Mouse (Mus musculus) ES-E14 (cell line): ENCODE measurements around the gene Cdk17. TPM values are rescaled to one million over a fixed set of nuclear protein-coding genes. Genes with fewer than 3 reads are reported as not detected.

Source experiments
- DNase-seq: peaks from one replicate; pipeline ENCODE4 v3.0.0-alpha.2; 2013; ENCODE audit warnings: low read depth, low spot score
- H3K27ac ChIP-seq: 2 replicates; pipeline ENCODE4 v1.5.1; 2012; ENCODE audit warnings: low read depth, mild to moderate bottlenecking, low read length, moderate library complexity, mixed read lengths; ENCODE audit not compliant: poor library complexity, insufficient read depth, severe bottlenecking
- H3K36me3 ChIP-seq: 2 replicates; pipeline ENCODE4 v1.6.1; 2012; ENCODE audit warnings: mild to moderate bottlenecking, low read length, moderate library complexity, mixed read lengths; ENCODE audit not compliant: control insufficient read depth, poor library complexity, insufficient read depth, severe bottlenecking
- H3K4me1 ChIP-seq, 2 experiments: fragments of 150-350 bp in 1 of 2; sonication (generic) in 1 of 2; 2 replicates each; pipeline ENCODE4 v1.6.1; 2012; ENCODE audit warnings: low read length in 2 of 2, mild to moderate bottlenecking in 1 of 2, mixed read lengths in 1 of 2; ENCODE audit not compliant: control insufficient read depth in 2 of 2, insufficient read depth in 2 of 2, poor library complexity in 1 of 2
- H3K4me3 ChIP-seq, 2 experiments: fragments of 150-350 bp in 1 of 2; sonication (generic) in 1 of 2; 2 replicates each; pipeline ENCODE4 v1.5.1; 2012; ENCODE audit warnings: low read length in 2 of 2, low read depth in 1 of 2, mild to moderate bottlenecking in 1 of 2, mixed read lengths in 1 of 2; ENCODE audit not compliant: insufficient read depth in 1 of 2, poor library complexity in 1 of 2, severe bottlenecking in 1 of 2
- H3K9ac ChIP-seq: 2 replicates; pipeline ENCODE4 v1.6.1; 2012; ENCODE audit warnings: low read depth, mild to moderate bottlenecking, low read length, mixed read lengths; ENCODE audit not compliant: poor library complexity, insufficient read depth, severe bottlenecking
- H3K9me3 ChIP-seq: fragments of 150-350 bp; sonication (generic); 2 replicates; pipeline ENCODE4 v1.6.1; 2012; ENCODE audit warnings: low read depth, mild to moderate bottlenecking, low read length; ENCODE audit not compliant: control insufficient read depth, insufficient read depth
- CHD2 ChIP-seq: IDR thresholded peaks from 2 replicates; pipeline ENCODE4 v1.6.1; 2014; ENCODE audit warnings: mild to moderate bottlenecking, low read depth, low read length, inconsistent platforms
- HCFC1 ChIP-seq: IDR thresholded peaks from 2 replicates; pipeline ENCODE4 v1.6.1; 2012; ENCODE audit warnings: low read length, inconsistent platforms, borderline replicate concordance; ENCODE audit not compliant: insufficient read depth
- MAFK ChIP-seq: IDR thresholded peaks from 2 replicates; pipeline ENCODE4 v1.6.1; 2014; ENCODE audit warnings: mild to moderate bottlenecking, low read depth, low read length, inconsistent platforms; ENCODE audit not compliant: insufficient read depth
- ZC3H11A ChIP-seq: IDR thresholded peaks from 2 replicates; pipeline ENCODE4 v1.6.1; 2012; ENCODE audit warnings: low read depth, mild to moderate bottlenecking, inconsistent platforms, low read length, borderline replicate concordance
- ZNF384 ChIP-seq: IDR thresholded peaks from 2 replicates; pipeline ENCODE4 v1.6.1; 2012; ENCODE audit warnings: low read depth, low read length, inconsistent platforms
- in situ Hi-C, 2 experiments: fragments of 600-800 bp; cut with MboI; formaldehyde crosslinking; loops; one replicate each; pipeline ENCODE4 v1.15.1; 2025; ENCODE audit warnings: low sequenced_read_pairs in 2 of 2, inconsistent platforms in 1 of 2; ENCODE audit not compliant: unreplicated experiment in 2 of 2
- total RNA-seq: library from RNA; depleted of rRNA; stranded (reverse); fragments of 300-350 nt; gene quantifications from 2 replicates; pipeline ENCODE4 v1.2.3, GENCODE M21; 2012; rRNA removed

Cdk17 gene
- 26.5 and 28.0 TPM in 2 replicates for total RNA-seq

DNA sequence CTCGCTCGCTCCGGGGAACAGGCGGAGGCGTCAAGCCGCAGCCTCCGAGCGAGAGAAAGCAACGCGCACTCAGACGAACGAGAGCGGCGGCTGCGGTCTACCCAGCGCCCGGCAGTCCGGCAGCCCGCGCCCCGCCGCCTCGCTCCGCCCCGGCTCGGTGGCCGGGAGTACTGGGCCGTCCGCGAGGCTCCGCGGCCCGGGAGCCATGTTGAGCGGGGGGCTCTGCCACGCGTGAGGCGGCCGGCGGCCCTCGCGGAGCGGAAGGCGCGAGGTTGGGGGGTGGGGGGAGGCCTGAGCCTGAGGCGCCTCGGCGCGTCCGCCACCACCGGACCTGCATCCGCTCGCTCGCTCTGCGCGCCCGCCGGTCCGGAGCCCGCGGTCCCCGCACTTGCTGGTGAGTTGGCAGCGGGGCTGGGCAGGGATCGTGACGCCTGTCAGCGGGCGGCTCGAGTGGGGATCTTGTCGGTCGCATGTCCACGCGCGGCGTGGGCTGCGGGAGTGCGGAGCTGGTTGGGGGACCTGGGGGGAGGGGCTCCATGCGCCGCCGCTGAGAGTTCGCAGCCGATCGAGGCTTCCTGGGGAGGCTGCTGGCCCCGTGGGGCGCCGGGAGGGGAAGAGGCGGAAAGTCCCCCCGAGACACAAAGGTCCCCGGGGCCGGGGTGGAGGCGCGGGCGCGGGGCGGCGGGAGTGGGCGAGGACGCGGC is at the start of gene Cdk17:
TSS of gene Cdk17 (plus strand) at position 69 of the 704 bp plus-strand sequence.
- DNase-seq = no peak
- in situ Hi-C loops = no loop called here
- TF ChIP-seq HCFC1 (peak; percentile 5; the same call in 1 of the 2 replicates), ZC3H11A (no peak)

DNA sequence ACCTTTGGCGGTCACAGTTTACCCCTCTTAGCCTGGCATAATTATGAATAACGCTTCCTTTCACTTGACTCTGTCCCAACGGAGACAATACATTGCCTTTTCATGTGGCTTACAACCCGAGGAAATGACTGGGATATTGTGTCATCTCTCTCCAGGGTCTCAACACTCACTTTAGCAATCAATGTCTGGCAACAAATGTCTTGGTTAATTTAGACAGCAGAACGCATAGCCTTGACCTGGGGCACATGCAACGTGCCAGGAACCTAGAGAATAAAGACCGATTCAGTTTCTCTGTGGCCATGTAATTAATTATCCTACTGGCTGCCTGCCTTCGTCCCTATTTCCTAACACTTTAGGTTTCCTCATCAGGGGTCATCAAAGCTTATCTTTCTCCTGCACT is 49.3 kb upstream of the Cdk17 start:
- Histone ChIP-seq H3K4me1 (no peaks in the 10 kb centered on the region), H3K4me3 (no peak overlapping the region), H3K9me3 (no peaks in the 10 kb centered on the region), H3K9ac (no peak overlapping the region), H3K36me3 (no peaks in the 10 kb centered on the region), H3K27ac (no peak overlapping the region)
- TF ChIP-seq ZC3H11A (no peak), CHD2 (no peak), MAFK (no peak), ZNF384 (no peak), HCFC1 (no peak)
- in situ Hi-C loops = no loop called here
- DNase-seq = no peak

More for the DNA sequence above, at the start of gene Cdk17:
- H3K36me3 ChIP-seq = no peaks in the 10 kb centered on the region
- H3K9ac ChIP-seq = peak within 1 kb of the TSS; percentile 92
- peak within 1 kb of the TSS; percentile 83 for H3K27ac ChIP-seq
- no peaks in the 10 kb centered on the region for H3K9me3 ChIP-seq
- H3K4me3 ChIP-seq = peak within 1 kb of the TSS; percentile 83 to 96
- H3K4me1 ChIP-seq = peaks cover 2 to 14% of the 10 kb centered on the region in 2 experiments

GRCm38 (mm10) chr10:93112021-93112420 is 48.7 kb upstream of the Cdk17 start:
- Histone ChIP-seq H3K36me3 (no peaks in the 10 kb centered on the region), H3K4me3 (no peak overlapping the region), H3K27ac (no peak overlapping the region), H3K4me1 (no peaks in the 10 kb centered on the region), H3K9me3 (no peaks in the 10 kb centered on the region), H3K9ac (no peak overlapping the region)
- in situ Hi-C loops = no loop called here
- DNase-seq = no peak
- TF ChIP-seq ZC3H11A (no peak), MAFK (no peak), HCFC1 (no peak), ZNF384 (no peak), CHD2 (no peak)

DNA sequence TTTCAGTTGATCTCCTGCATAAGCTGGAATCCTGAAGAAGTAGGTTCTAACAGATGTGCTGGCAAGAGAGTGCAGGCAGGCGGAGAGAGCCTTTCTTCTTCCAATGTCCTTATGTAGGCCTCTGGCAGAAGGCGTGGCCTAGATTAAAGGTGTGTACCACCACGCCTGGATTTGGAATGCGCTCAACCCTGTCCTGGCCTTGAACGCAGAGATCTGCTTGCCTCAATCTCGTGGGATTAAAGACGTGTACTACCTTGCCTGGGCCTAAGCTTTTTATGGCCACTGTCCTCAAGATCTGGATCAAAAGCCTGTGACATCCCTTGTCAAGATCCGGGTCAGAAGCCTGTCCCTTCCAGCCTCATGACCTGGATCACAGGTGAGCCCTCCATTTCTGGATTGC is 46.7 kb upstream of the Cdk17 start:
- Histone ChIP-seq H3K36me3 (no peaks in the 10 kb centered on the region), H3K4me3 (no peak overlapping the region), H3K9ac (no peak overlapping the region), H3K9me3 (no peaks in the 10 kb centered on the region), H3K4me1 (no peaks in the 10 kb centered on the region), H3K27ac (no peak overlapping the region)
- TF ChIP-seq ZNF384 (no peak), ZC3H11A (no peak), MAFK (no peak), CHD2 (no peak), HCFC1 (no peak)
- DNase-seq = no peak
- in situ Hi-C loops = no loop called here
